Mouse (Mus musculus) limb, embryonic 14.5 days (tissue): ENCODE results near the gene Taf8. TPM values are rescaled to one million over a fixed set of nuclear protein-coding genes. Genes with fewer than 3 reads are reported as not detected.
A peak's percentile ranks its signal among the peaks of the same experiment; 100 is the strongest.

Experiments
- ATAC-seq: fragments of 200-750 bp; cut with Nextera tagmentation; 2 replicates; pipeline ENCODE4 v1.8.0; 2017; ENCODE audit warnings: low read depth, moderate number of reproducible peaks, moderate TSS enrichment; ENCODE audit not compliant: low FRiP score
- DNase-seq: peaks from one replicate; pipeline ENCODE4 v3.0.0-alpha.2; 2015; ENCODE audit warnings: low spot score
- H3K27ac ChIP-seq: fragments of 300-500 bp; sonication (generic); replicated peaks from 2 replicates; pipeline ENCODE4 v1.5.1; 2014; ENCODE audit warnings: low read depth, mild to moderate bottlenecking, low read length, moderate library complexity, mixed read lengths
- H3K27me3 ChIP-seq: fragments of 300-500 bp; sonication (generic); 2 replicates; pipeline ENCODE4 v1.6.1; 2014; ENCODE audit warnings: low read length, mixed read lengths; ENCODE audit not compliant: control insufficient read depth, insufficient read depth
- H3K36me3 ChIP-seq: fragments of 300-500 bp; sonication (generic); 2 replicates; pipeline ENCODE4 v1.6.1; 2014; ENCODE audit warnings: mild to moderate bottlenecking, low read length, moderate library complexity, mixed read lengths; ENCODE audit not compliant: control insufficient read depth, insufficient read depth
- H3K4me1 ChIP-seq: fragments of 300-500 bp; sonication (generic); 2 replicates; pipeline ENCODE4 v1.6.1; 2014; ENCODE audit warnings: antibody characterized with exemption, low read length, mixed read lengths; ENCODE audit not compliant: control insufficient read depth, insufficient read depth
- H3K4me2 ChIP-seq: fragments of 300-500 bp; sonication (generic); replicated peaks from 2 replicates; pipeline ENCODE4 v1.6.1; 2014; ENCODE audit warnings: low read depth, mild to moderate bottlenecking, low read length, moderate library complexity; ENCODE audit not compliant: severe bottlenecking
- H3K4me3 ChIP-seq: fragments of 300-500 bp; sonication (generic); replicated peaks from 2 replicates; pipeline ENCODE4 v1.5.1; 2014; ENCODE audit warnings: low read length
- H3K9ac ChIP-seq: fragments of 300-500 bp; sonication (generic); 2 replicates; pipeline ENCODE4 v1.6.1; 2014; ENCODE audit warnings: mild to moderate bottlenecking, low read depth, low read length, moderate library complexity; ENCODE audit not compliant: severe bottlenecking
- H3K9me3 ChIP-seq: fragments of 300-500 bp; sonication (generic); 2 replicates; pipeline ENCODE4 v1.6.1; 2016; ENCODE audit warnings: low read length; ENCODE audit not compliant: control insufficient read depth
- POLR2A ChIP-seq: fragments of 200-500 bp; IDR thresholded peaks from 2 replicates; pipeline ENCODE4 v1.8.0; 2012; ENCODE audit warnings: inconsistent platforms, mild to moderate bottlenecking, moderate library complexity, borderline replicate concordance; ENCODE audit not compliant: insufficient read depth, insufficient read length; ENCODE audit errors: extremely low read depth
- WGBS: fragments of 180-500 bp; shearing (Covaris S2); extraction: QIAGEN DNeasy Blood & Tissue Kit; methylation state at CpG from one replicate; pipeline ENCODE4 v1.1.7; 2014; 5-methylcytosine and 5-hydroxymethylcytosine counted together
- polyA plus RNA-seq, 2 experiments: library from polyadenylated mRNA; depleted of rRNA in 1 of 2; stranded (reverse) in 1 of 2; unstranded in 1 of 2; fragments of >200 nt; fragmentation: Nextera tagmentation in 1 of 2; extraction: Ambion mirVana in 1 of 2; gene quantifications; 2 replicates each; pipeline versions ENCODE4 v1.2.1 to v1.2.3; 2012 to 2014

Gene Taf8
- polyA plus RNA-seq, 2 experiments = 26.3 to 46.4 TPM

DNA sequence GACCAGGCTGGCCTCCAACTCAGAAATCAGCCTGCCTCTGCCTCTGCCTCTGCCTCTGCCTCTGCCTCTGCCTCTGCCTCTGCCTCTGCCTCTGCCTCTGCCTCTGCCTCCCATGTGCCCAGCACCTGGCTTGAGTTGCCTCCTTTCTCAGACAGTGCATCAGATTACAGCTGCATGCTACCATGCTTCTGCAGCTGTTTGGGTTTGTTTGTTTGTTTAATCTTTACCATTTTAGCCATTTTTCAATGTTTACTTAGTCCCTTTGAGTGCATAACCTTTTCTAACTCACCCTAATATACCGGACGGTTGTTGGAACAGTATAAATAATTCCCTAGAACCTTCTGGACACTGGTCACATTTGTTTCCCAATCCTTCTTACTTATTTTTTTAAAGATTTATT is 43.2 kb downstream of the Taf8 start:
- no peak overlapping the region for H3K4me3 ChIP-seq
- no peak overlapping the region for H3K4me2 ChIP-seq
- WGBS = 94% methylated on average over 2 of the region's 2 CpGs

DNA sequence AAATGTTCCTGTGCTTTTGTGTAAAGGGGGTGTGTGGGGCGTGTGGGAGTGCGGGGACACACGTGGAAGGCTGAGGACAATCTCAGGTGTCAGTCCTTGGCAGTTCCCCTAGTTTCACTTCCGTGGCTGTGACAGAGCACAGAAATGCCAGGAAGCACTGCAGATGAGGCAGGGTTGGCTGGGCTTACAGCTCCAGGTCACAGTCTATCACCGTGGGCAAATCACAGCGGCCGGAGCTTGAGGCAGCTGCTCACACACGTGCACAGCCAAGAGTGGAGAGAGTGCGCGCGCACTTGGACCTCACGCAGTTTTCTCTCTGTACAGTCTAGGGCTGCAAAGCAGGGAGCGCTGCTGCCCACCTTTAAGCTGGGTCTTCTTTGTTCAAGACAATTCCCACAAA is 43.8 kb downstream of the Taf8 start:
- no peak overlapping the region for H3K9ac ChIP-seq
- DNase-seq (no peak), ATAC-seq (no peak)
- H3K4me3 ChIP-seq = no peak overlapping the region
- no peak overlapping the region for H3K27ac ChIP-seq
- H3K36me3 ChIP-seq = no peaks in the 10 kb centered on the region
- H3K27me3 ChIP-seq = no peaks in the 10 kb centered on the region
- no peak for TF ChIP-seq POLR2A
- WGBS = 73% methylated on average over 13 of the region's 13 CpGs
- H3K4me2 ChIP-seq = no peak overlapping the region
- H3K4me1 ChIP-seq = no peaks in the 10 kb centered on the region
- H3K9me3 ChIP-seq = no peaks in the 10 kb centered on the region

More for the DNA sequence above, 43.2 kb downstream of the Taf8 start:
- DNase-seq (no peak), ATAC-seq (no peak)
- Histone ChIP-seq H3K36me3 (no peaks in the 10 kb centered on the region), H3K9ac (no peak overlapping the region), H3K27me3 (no peaks in the 10 kb centered on the region), H3K4me1 (no peaks in the 10 kb centered on the region), H3K27ac (no peak overlapping the region), H3K9me3 (no peaks in the 10 kb centered on the region)
- TF ChIP-seq POLR2A = no peak

DNA sequence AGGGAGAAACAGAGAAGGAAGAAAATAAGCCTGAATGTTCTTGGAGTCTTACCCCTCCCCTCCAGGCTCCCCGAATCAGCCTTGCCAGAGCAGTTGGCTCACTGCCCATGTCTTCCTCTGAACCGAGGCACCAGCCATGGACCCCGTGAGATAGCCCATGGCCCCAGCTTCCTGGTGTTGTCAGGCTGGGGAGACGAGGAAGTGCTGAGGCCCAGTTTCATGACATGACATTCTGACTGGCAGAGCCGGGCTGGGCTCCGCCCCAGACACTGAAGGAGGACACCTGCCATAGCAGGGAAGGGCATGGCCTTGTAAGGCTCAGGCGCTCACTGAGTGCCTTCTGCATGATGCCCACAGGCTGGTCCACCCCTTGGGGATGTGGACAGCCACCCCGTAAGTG is 47.4 kb downstream of the Taf8 start:
- DNase-seq (no peak), ATAC-seq (no peak)
- Histone ChIP-seq H3K4me1 (0 out of 2 replicates have a peak, but pooled peaks cover 9% of the 10 kb centered on the region), H3K4me2 (no peak overlapping the region), H3K27me3 (no peaks in the 10 kb centered on the region), H3K27ac (no peak overlapping the region), H3K36me3 (no peaks in the 10 kb centered on the region), H3K9me3 (no peaks in the 10 kb centered on the region), H3K9ac (no peak overlapping the region), H3K4me3 (no peak overlapping the region)
- WGBS = 67% methylated on average over 8 of the region's 8 CpGs
- TF ChIP-seq POLR2A = no peak

DNA sequence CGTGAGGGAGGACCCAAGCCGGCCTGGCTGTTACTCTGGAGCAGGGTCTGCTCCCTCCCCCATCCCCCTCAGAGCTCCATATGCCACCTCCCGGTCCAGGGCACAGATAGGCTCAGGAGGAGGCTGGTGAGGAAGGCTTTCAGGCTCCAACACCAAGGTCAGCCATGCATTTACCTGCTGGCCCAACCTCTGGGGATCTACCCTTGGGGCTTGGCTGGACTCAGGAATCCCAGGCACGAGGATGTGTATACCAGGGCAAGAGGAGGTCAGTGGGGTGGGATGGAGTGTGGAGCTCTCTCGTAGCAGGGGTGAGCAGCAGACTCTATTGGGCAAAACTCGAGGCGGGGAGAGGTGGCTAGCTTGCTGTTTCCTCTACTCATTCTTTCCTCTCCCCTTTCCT is 49.2 kb downstream of the Taf8 start:
- Histone ChIP-seq H3K4me2 (no peak overlapping the region), H3K27ac (no peak overlapping the region), H3K4me3 (no peak overlapping the region), H3K4me1 (peaks cover 19% of the 10 kb centered on the region), H3K36me3 (no peaks in the 10 kb centered on the region), H3K9me3 (no peaks in the 10 kb centered on the region), H3K9ac (no peak overlapping the region), H3K27me3 (no peaks in the 10 kb centered on the region)
- no peak for TF ChIP-seq POLR2A
- no peak for DNase-seq
- no peak for ATAC-seq
- 48% methylated on average over 7 of the region's 7 CpGs for WGBS

DNA sequence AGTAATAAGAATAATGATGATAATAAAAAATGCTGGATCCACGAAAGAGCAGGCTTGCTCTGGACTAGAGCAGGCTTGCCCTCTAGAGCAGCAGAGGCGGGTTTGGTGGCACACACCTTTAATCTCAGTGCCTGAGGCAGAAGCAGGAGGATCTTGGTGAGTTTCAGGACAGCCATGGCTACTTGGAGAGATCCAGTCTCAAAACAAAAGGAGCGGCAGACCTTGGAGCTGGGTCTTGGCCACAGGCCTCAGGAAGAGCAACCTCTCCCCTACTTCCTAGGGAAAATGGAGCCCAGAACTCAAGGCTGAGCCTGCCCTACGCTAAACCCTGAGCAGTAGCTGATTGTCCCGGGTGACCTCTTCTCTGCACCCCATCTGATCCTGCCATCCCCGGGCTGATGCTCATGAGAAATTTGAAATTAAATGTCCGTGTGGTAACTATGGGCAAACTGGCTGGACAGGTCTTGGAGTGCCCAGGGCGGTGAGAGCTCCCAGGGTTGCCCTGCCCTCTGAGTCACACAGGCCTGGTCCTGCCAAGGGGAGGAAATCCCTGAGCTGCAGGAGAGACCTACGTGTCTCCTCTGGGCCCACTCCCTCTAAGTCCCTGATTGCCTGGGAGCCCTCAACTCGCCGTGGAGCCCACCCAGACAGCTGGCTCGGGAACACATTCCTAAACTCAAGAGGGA is 51.1 kb downstream of the Taf8 start:
- no peaks in the 10 kb centered on the region for H3K9me3 ChIP-seq
- H3K4me2 ChIP-seq = no peak overlapping the region
- no peaks in the 10 kb centered on the region for H3K36me3 ChIP-seq
- TF ChIP-seq POLR2A = no peak
- H3K4me1 ChIP-seq = peaks cover 19% of the 10 kb centered on the region
- no peak overlapping the region for H3K9ac ChIP-seq
- no peak for ATAC-seq
- no peak overlapping the region for H3K4me3 ChIP-seq
- no peak overlapping the region for H3K27ac ChIP-seq
- H3K27me3 ChIP-seq = no peaks in the 10 kb centered on the region
- no peak for DNase-seq
- 63% methylated on average over 12 of the region's 12 CpGs for WGBS

DNA sequence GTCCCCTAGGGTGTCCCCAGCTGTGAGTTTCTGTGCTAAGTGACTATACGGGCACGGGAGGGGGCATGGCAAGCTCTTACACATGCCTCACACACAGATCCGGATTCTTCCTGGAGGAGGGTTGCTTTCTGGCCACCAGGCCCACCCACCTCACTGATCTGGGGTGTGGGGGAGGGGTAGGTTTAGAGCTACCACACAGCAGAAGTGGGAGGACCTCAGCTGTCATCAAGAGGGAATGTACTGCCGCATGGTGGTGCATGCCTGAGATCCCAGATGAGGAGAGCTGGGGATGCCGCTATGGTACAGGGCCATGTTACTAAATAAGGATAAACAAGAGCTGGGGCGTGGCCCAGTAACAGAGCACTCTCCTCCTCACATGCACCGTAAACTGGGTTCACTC is 51.9 kb downstream of the Taf8 start:
- H3K4me2 ChIP-seq = no peak overlapping the region
- H3K9me3 ChIP-seq = no peaks in the 10 kb centered on the region
- ATAC-seq = peak; percentile 38; the same call in 1 of the 2 replicates
- no peak overlapping the region for H3K9ac ChIP-seq
- peak; percentile 40 for DNase-seq
- no peak overlapping the region for H3K27ac ChIP-seq
- TF ChIP-seq POLR2A = no peak
- H3K36me3 ChIP-seq = no peaks in the 10 kb centered on the region
- H3K4me3 ChIP-seq = no peak overlapping the region
- H3K4me1 ChIP-seq = peaks cover 19% of the 10 kb centered on the region
- no peaks in the 10 kb centered on the region for H3K27me3 ChIP-seq
- 23% methylated on average over 7 of the region's 7 CpGs for WGBS
